Mouse (Mus musculus) erythroblast, embryonic 14.5 days (primary cell): ENCODE results near the gene Gm49450.
"Not testable (repeated sequence)": the region's sequence is repeated elsewhere in the genome, so short reads cannot be mapped to it uniquely, and the experiment has no call there.

Experiments used
- GATA1 ChIP-seq: IDR thresholded peaks from 2 replicates; pipeline ENCODE4 v1.6.1; 2012; ENCODE audit warnings: low read length, inconsistent platforms, mixed read lengths
- TAL1 ChIP-seq: IDR thresholded peaks from 3 replicates; pipeline ENCODE4 v1.6.1; 2012; ENCODE audit warnings: low read length, inconsistent platforms, mixed read lengths

DNA sequence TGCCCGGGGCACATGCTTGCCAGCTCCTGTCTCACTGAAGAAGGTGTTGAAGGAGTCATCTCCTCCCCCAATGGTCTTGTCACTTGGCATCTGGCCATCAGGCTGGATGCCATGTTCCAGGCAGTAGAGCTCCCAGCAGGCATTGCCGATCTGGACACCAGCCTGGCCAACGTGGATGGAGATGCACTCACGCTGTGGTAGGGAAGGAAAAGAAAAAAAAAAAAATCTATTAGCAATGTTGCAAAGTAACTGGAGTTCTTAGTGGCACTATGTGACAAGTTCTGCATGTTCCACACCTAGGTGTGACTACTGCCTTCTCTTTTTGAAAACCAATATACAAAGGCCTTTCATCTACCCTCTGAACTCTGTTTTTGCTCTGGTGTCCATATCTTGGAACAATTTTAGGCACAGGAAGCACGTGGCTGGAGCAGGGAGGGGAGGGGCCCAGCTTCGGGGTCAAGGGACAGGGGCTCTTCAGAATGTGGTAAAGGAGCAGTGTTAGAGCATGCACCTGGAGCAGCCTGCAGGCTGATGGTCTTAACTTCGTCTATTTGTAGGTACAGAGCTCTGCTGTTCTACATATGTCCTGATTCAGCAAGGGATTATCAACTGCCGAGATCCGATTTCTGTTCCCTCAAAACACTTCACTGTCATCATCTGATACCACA lies 20.2 kb downstream of the Gm49450 start:
- TF ChIP-seq GATA1, TAL1: not testable (repeated sequence)
